Mouse (Mus musculus) midbrain, embryonic 12.5 days (tissue): ENCODE data around the gene Arhgef16. TPM values are rescaled to one million over a fixed set of nuclear protein-coding genes. Genes with fewer than 3 reads are reported as not detected.

Source experiments
- ATAC-seq: fragments of 200-750 bp; cut with Nextera tagmentation; 2 replicates; pipeline ENCODE4 v1.8.0; 2017; ENCODE audit warnings: low read depth, moderate TSS enrichment, moderate library complexity; ENCODE audit not compliant: low FRiP score
- H3K27ac ChIP-seq: fragments of 300-500 bp; sonication (generic); replicated peaks from 2 replicates; pipeline ENCODE4 v1.5.1; 2016; ENCODE audit warnings: mild to moderate bottlenecking
- H3K27me3 ChIP-seq: fragments of 300-500 bp; sonication (generic); 2 replicates; pipeline ENCODE4 v1.6.1; 2016; ENCODE audit warnings: mild to moderate bottlenecking
- H3K36me3 ChIP-seq: fragments of 300-500 bp; sonication (generic); 2 replicates; pipeline ENCODE4 v1.6.1; 2016
- H3K4me1 ChIP-seq: fragments of 300-500 bp; sonication (generic); 2 replicates; pipeline ENCODE4 v1.6.1; 2016
- H3K4me2 ChIP-seq: fragments of 300-500 bp; sonication (generic); replicated peaks from 2 replicates; pipeline ENCODE4 v1.6.1; 2016; ENCODE audit warnings: mild to moderate bottlenecking, moderate library complexity
- H3K4me3 ChIP-seq: fragments of 300-500 bp; sonication (generic); 2 replicates; pipeline ENCODE4 v1.5.1; 2016; ENCODE audit warnings: mild to moderate bottlenecking
- H3K9ac ChIP-seq: fragments of 300-500 bp; sonication (generic); replicated peaks from 2 replicates; pipeline ENCODE4 v1.6.1; 2016; ENCODE audit warnings: mild to moderate bottlenecking, moderate library complexity
- H3K9me3 ChIP-seq: fragments of 300-500 bp; sonication (generic); 2 replicates; pipeline ENCODE4 v1.6.1; 2016; ENCODE audit warnings: mild to moderate bottlenecking
- WGBS: fragments of 180-500 bp; shearing (Covaris S2); methylation state at CpG from one replicate; pipeline ENCODE4 v1.1.7; 2016; 5-methylcytosine and 5-hydroxymethylcytosine counted together
- polyA plus RNA-seq: library from polyadenylated mRNA; unstranded; fragments of >200 nt; fragmentation: Nextera tagmentation; extraction: Ambion mirVana; gene quantifications from 2 replicates; pipeline ENCODE4 v1.2.1, GENCODE M21; 2016

Gene Arhgef16
- polyA plus RNA-seq, 1 experiment from 2014 or later, result 0.50 TPM

- H3K27ac ChIP-seq, result no peak overlapping the region
- ATAC-seq, result 0 out of 2 replicates have a peak, but pooled peaks have one; percentile 13
- no peak overlapping the region for H3K9ac ChIP-seq
- H3K27me3 ChIP-seq, result peaks cover 8% of the 10 kb centered on the region; the same call in 1 of the 2 replicates
- H3K4me3 ChIP-seq, result peak overlapping the region; percentile 27
- no peaks in the 10 kb centered on the region for H3K36me3 ChIP-seq
- WGBS, result 9% methylated on average over 19 of the region's 19 CpGs
- H3K4me1 ChIP-seq, result peaks cover 15% of the 10 kb centered on the region
- peak overlapping the region; percentile 52 for H3K4me2 ChIP-seq
- H3K9me3 ChIP-seq, result no peaks in the 10 kb centered on the region
Observed at GRCm38 (mm10) chr4:154246115-154247040, 55.1 kb downstream of the Arhgef16 start.

GRCm38 (mm10) chr4:154245342-154245741 lies 56.1 kb downstream of the Arhgef16 start:
- Histone ChIP-seq H3K36me3 (no peaks in the 10 kb centered on the region), H3K4me2 (no peak overlapping the region), H3K9ac (no peak overlapping the region), H3K9me3 (no peaks in the 10 kb centered on the region), H3K4me3 (no peak overlapping the region), H3K27me3 (peaks cover 8% of the 10 kb centered on the region; the same call in 1 of the 2 replicates), H3K4me1 (peaks cover 15% of the 10 kb centered on the region), H3K27ac (no peak overlapping the region)
- 84% methylated on average over 7 of the region's 7 CpGs for WGBS
- no peak for ATAC-seq

DNA sequence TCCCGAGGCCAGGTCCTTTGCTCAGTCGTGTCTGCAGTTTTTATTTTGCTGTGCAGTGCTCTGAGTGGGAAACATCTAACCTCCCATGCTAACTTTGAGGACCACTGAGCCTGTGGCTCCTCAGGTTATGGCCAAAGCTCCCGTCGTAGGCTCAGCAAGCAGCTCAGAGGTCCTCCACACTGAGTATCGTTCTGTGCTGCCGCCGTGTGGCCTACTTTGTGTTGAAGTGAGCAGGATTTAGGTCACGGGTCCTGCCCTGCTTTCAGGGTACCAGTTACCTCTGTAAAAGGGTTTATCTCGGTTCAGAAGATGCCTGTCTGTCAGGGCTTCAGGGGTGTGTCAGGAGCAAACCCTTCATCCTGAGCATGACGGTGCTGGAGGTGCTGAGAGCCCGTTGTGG lies 60.9 kb downstream of the Arhgef16 start:
- H3K9me3 ChIP-seq, result no peaks in the 10 kb centered on the region
- no peak overlapping the region for H3K4me2 ChIP-seq
- 66% methylated on average over 11 of the region's 11 CpGs for WGBS
- H3K27ac ChIP-seq, result no peak overlapping the region
- H3K4me3 ChIP-seq, result no peak overlapping the region
- no peak overlapping the region for H3K9ac ChIP-seq
- ATAC-seq, result no peak
- H3K27me3 ChIP-seq, result peaks cover 6% of the 10 kb centered on the region; the same call in 1 of the 2 replicates
- H3K36me3 ChIP-seq, result no peaks in the 10 kb centered on the region
- peaks cover 14% of the 10 kb centered on the region for H3K4me1 ChIP-seq

- Histone ChIP-seq H3K4me2 (no peak overlapping the region), H3K4me3 (no peak overlapping the region), H3K4me1 (peaks cover 14% of the 10 kb centered on the region), H3K9me3 (no peaks in the 10 kb centered on the region), H3K36me3 (no peaks in the 10 kb centered on the region), H3K27ac (no peak overlapping the region), H3K9ac (no peak overlapping the region), H3K27me3 (peaks cover 6% of the 10 kb centered on the region; the same call in 1 of the 2 replicates)
- ATAC-seq, result no peak
- WGBS, result 88% methylated on average over 8 of the region's 8 CpGs
Observed at GRCm38 (mm10) chr4:154239199-154239598, 62.3 kb downstream of the Arhgef16 start.

DNA sequence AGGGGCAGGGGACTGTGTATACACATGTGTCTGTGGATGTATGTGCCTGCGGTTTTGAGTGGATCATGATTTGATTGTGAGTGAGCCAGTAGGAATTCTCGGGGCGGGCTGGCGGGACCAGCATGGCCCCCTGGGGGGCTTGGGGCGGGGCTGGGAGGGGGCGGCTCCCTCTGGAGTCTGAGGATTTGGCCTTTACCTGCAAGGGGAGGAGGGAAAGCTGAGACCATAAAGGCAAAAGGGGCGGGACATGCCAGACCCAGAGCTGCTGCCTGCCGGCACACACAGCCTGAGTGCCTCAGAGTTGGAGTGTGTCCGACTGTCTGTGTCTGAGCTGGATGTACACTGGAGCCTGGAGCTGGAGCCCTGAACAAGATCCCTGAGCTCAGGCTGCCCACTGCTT lies 64.2 kb downstream of the Arhgef16 start:
- Histone ChIP-seq H3K4me1 (peaks cover 14% of the 10 kb centered on the region), H3K36me3 (no peaks in the 10 kb centered on the region), H3K4me3 (peak overlapping the region; percentile 23), H3K9ac (peak overlapping the region; percentile 31; the same call in 1 of the 2 replicates), H3K9me3 (no peaks in the 10 kb centered on the region), H3K4me2 (peak overlapping the region; percentile 44), H3K27me3 (peaks cover 6% of the 10 kb centered on the region; the same call in 1 of the 2 replicates), H3K27ac (no peak overlapping the region)
- ATAC-seq, result peak; percentile 38; the same call in 1 of the 2 replicates
- WGBS, result 2% methylated on average over 9 of the region's 9 CpGs

GRCm38 (mm10) chr4:154236893-154237292 lies 64.6 kb downstream of the Arhgef16 start:
- no peak overlapping the region for H3K27ac ChIP-seq
- H3K9ac ChIP-seq, result 0 out of 2 replicates have a peak overlapping the region, but pooled peaks have one; percentile 31
- ATAC-seq, result peak; percentile 41; the same call in 1 of the 2 replicates
- no peaks in the 10 kb centered on the region for H3K36me3 ChIP-seq
- H3K4me3 ChIP-seq, result peak overlapping the region; percentile 23; the same call in 1 of the 2 replicates
- peaks cover 6% of the 10 kb centered on the region; the same call in 1 of the 2 replicates for H3K27me3 ChIP-seq
- peak overlapping the region; percentile 44 for H3K4me2 ChIP-seq
- H3K4me1 ChIP-seq, result peaks cover 14% of the 10 kb centered on the region
- no peaks in the 10 kb centered on the region for H3K9me3 ChIP-seq
- WGBS, result 10% methylated on average over 10 of the region's 10 CpGs

DNA sequence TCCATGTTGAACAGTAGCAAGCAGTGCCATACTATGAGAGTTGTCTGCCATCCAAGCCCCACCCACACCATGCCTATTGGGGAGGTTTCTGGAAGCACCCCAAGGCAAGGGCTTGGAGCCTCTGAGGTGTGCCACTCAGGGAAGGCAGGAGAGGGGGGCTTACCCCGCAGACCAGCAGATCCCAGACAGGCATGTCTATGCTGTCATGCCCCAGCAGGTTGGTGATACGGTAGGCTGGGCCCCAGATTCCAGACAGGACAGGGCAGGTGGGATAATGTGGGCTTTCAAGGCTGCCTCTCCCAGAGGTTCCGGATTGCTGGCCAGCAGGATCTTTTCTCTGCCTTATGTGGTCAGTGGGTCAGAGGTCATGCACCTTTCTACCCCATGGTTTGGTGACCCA lies 65.5 kb downstream of the Arhgef16 start:
- no peak for ATAC-seq
- no peaks in the 10 kb centered on the region for H3K9me3 ChIP-seq
- no peaks in the 10 kb centered on the region for H3K36me3 ChIP-seq
- WGBS, result 75% methylated on average over 3 of the region's 3 CpGs
- H3K27ac ChIP-seq, result no peak overlapping the region
- no peak overlapping the region for H3K4me2 ChIP-seq
- H3K27me3 ChIP-seq, result peaks cover 6% of the 10 kb centered on the region; the same call in 1 of the 2 replicates
- no peak overlapping the region for H3K4me3 ChIP-seq
- peaks cover 14% of the 10 kb centered on the region for H3K4me1 ChIP-seq
- no peak overlapping the region for H3K9ac ChIP-seq

DNA sequence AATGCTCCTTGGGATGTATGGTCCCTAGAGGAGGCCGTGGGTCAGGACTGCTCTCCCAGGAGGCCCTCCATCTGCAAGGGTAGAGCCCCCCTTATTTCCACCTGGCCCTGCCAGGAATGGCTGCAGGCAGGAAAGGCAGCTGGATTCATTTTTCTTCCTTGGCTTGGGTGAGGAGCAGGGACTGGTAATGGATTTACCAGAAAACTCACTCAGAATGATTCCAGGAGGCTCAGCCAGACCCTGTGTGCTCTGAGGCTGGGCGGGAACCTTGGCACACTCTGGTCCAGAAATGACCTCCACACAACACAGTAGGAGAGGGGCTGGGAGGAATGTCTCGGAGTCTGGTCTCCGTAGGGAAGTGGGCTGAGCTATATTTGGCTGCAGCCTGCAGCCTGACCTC lies 69.2 kb downstream of the Arhgef16 start:
- H3K27ac ChIP-seq, result no peak overlapping the region
- no peak for ATAC-seq
- H3K4me3 ChIP-seq, result no peak overlapping the region
- H3K9ac ChIP-seq, result no peak overlapping the region
- H3K36me3 ChIP-seq, result no peaks in the 10 kb centered on the region
- whole genome bisulfite sequencing, result 72% methylated on average over 4 of the region's 4 CpGs
- no peaks in the 10 kb centered on the region for H3K9me3 ChIP-seq
- H3K4me1 ChIP-seq, result peaks cover 9% of the 10 kb centered on the region
- H3K4me2 ChIP-seq, result no peak overlapping the region
- peaks cover 2% of the 10 kb centered on the region; the same call in 1 of the 2 replicates for H3K27me3 ChIP-seq

DNA sequence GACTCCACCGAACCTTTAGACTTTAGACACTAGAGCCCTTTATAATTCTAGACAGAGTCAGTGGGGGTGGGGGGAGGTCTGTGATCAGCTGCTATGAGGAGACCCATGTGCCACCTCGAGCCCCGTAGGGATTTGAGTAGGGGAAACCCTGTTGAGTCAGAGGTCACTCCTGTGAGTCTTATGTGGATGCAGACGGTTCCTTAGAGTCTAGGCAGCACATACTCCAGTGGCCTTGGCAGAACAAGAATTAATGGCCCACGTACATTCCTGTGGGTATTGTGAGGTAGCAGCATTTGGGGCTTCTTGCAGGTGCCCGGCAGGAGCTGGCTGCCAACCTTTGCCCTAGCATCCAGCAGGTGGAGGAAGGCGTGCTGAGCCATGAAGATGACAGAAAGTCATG lies 70.1 kb downstream of the Arhgef16 start:
- no peaks in the 10 kb centered on the region for H3K9me3 ChIP-seq
- H3K27ac ChIP-seq, result no peak overlapping the region
- H3K27me3 ChIP-seq, result no peaks in the 10 kb centered on the region; the same call in none of the 2 replicates
- 0 out of 2 replicates have a peak, but pooled peaks cover under 1% of the 10 kb centered on the region for H3K4me1 ChIP-seq
- no peak overlapping the region for H3K4me2 ChIP-seq
- H3K36me3 ChIP-seq, result no peaks in the 10 kb centered on the region
- no peak overlapping the region for H3K4me3 ChIP-seq
- WGBS, result 84% methylated on average over 7 of the region's 7 CpGs
- ATAC-seq, result no peak
- H3K9ac ChIP-seq, result no peak overlapping the region

DNA sequence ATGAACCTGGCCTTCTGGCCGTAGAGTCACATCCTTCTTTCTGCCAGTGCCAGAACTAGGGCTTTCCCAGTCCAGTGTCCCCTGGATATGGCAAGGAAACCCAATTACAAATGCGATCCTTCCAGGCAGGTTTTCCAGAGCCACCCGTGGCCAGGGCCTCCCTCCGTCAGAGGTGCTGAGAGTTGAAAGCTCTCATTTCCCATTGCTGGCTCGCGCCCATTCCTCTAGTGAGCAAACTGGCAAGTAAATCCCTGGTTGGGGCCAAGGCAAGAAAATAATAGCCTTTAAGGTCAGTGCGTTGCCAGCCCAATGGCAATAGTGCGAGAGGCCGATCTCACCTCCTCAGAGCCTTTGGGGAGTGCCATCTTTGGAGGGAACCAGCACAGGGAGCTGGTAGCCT lies 71.9 kb downstream of the Arhgef16 start:
- H3K9me3 ChIP-seq, result no peaks in the 10 kb centered on the region
- no peak for ATAC-seq

More for the DNA sequence above, 71.9 kb downstream of the Arhgef16 start:
- H3K9ac ChIP-seq, result no peak overlapping the region
- H3K4me3 ChIP-seq, result no peak overlapping the region
- 92% methylated on average over 9 of the region's 9 CpGs for WGBS
- H3K36me3 ChIP-seq, result no peaks in the 10 kb centered on the region
- H3K4me1 ChIP-seq, result peaks cover under 1% of the 10 kb centered on the region; the same call in 1 of the 2 replicates
- H3K27ac ChIP-seq, result no peak overlapping the region
- H3K4me2 ChIP-seq, result no peak overlapping the region
- no peaks in the 10 kb centered on the region; the same call in 1 of the 2 replicates for H3K27me3 ChIP-seq
